In genomic region chr6:22716144-22716856, GRCm38 (mm10) we compare ENCODE assay signal across 15 mouse cellular contexts.
DNase-seq lines count a peak whose midpoint lies in the region; ATAC-seq and TF ChIP-seq lines count a peak whose summit lies in the region.
"Had no signal": no experiment of that assay in that cellular context is flagged by ENCODE, and none has a peak within 500 bp of the region (broad histone marks: within the 10 kb centered on the region; RNA-seq: fewer than 3 reads in every experiment).

No protein-coding gene starts in this region.

- H3K4me2 ChIP-seq in hindbrain, embryonic 11.5 days (replicated peaks; ENCODE audit: low read depth, low read length): no peak overlapping the region
- 0 out of 2 replicates have a peak overlapping the region, but pooled peaks have one; percentile 0 for H3K4me2 ChIP-seq in hindbrain, embryonic 13.5 days
- H3K4me2 ChIP-seq in midbrain, postnatal 0 days (ENCODE audit: low read depth, low read length, poor library complexity, severe bottlenecking): peak overlapping the region; percentile 1; the same call in 1 of the 2 replicates
- H3K4me2 ChIP-seq: heart, embryonic 13.5 days; kidney, embryonic 15.5 days; lung, embryonic 15.5 days; neural tube, embryonic 12.5 days had no signal

- no peaks in the 10 kb centered on the region for H3K27me3 ChIP-seq in hindbrain, embryonic 11.5 days (ENCODE audit: control insufficient read depth, insufficient read depth, low read length)
- no peaks in the 10 kb centered on the region for H3K27me3 ChIP-seq in hindbrain, embryonic 10.5 days (ENCODE audit: insufficient read depth, poor library complexity, severe bottlenecking)
- H3K27me3 ChIP-seq in hindbrain, embryonic 13.5 days: no peaks in the 10 kb centered on the region
- H3K27me3 ChIP-seq in midbrain, postnatal 0 days (ENCODE audit: insufficient read depth, low read length): no peaks in the 10 kb centered on the region
- H3K27me3 ChIP-seq: heart, embryonic 13.5 days; kidney, embryonic 15.5 days; lung, embryonic 15.5 days; neural tube, embryonic 12.5 days had no signal

- H3K4me3 ChIP-seq in hindbrain, embryonic 11.5 days (ENCODE audit: low read depth, low read length): no peak overlapping the region
- no peak overlapping the region for H3K4me3 ChIP-seq in hindbrain, embryonic 10.5 days
- H3K4me3 ChIP-seq in hindbrain, embryonic 13.5 days: no peak overlapping the region
- H3K4me3 ChIP-seq in midbrain, postnatal 0 days (ENCODE audit: low read depth, low read length): no peak overlapping the region
- H3K4me3 ChIP-seq: heart, embryonic 13.5 days; kidney, embryonic 15.5 days; lung, embryonic 15.5 days; neural tube, embryonic 12.5 days had no signal

- H3K27ac ChIP-seq in hindbrain, embryonic 11.5 days (ENCODE audit: low read depth, low read length): no peak overlapping the region
- H3K27ac ChIP-seq in hindbrain, embryonic 10.5 days: no peak overlapping the region
- peak overlapping the region; percentile 36 for H3K27ac ChIP-seq in hindbrain, embryonic 13.5 days
- peak overlapping the region; percentile 52; the same call in 1 of the 2 replicates for H3K27ac ChIP-seq in midbrain, postnatal 0 days (ENCODE audit: low read depth, low read length)
- H3K27ac ChIP-seq: heart, embryonic 13.5 days; kidney, embryonic 15.5 days; lung, embryonic 15.5 days; neural tube, embryonic 12.5 days had no signal

- H3K4me1 ChIP-seq in hindbrain, embryonic 11.5 days (replicated peaks; ENCODE audit: control insufficient read depth, insufficient read depth, low read length): no peaks in the 10 kb centered on the region
- peaks cover 9% of the 10 kb centered on the region; the same call in 1 of the 2 replicates for H3K4me1 ChIP-seq in hindbrain, embryonic 10.5 days (replicated peaks)
- peaks cover 8% of the 10 kb centered on the region for H3K4me1 ChIP-seq in hindbrain, embryonic 13.5 days (replicated peaks)
- H3K4me1 ChIP-seq in midbrain, postnatal 0 days (ENCODE audit: insufficient read depth, low read length): peaks cover 3% of the 10 kb centered on the region; the same call in 1 of the 2 replicates
- H3K4me1 ChIP-seq: heart, embryonic 13.5 days; kidney, embryonic 15.5 days; lung, embryonic 15.5 days had no signal

- H3K36me3 ChIP-seq in hindbrain, embryonic 11.5 days (ENCODE audit: control insufficient read depth, insufficient read depth, low read length): no peaks in the 10 kb centered on the region
- H3K36me3 ChIP-seq in hindbrain, embryonic 10.5 days: no peaks in the 10 kb centered on the region
- no peaks in the 10 kb centered on the region for H3K36me3 ChIP-seq in hindbrain, embryonic 13.5 days
- H3K36me3 ChIP-seq in midbrain, postnatal 0 days (ENCODE audit: insufficient read depth, low read length): no peaks in the 10 kb centered on the region
- H3K36me3 ChIP-seq: heart, embryonic 13.5 days; kidney, embryonic 15.5 days; lung, embryonic 15.5 days; neural tube, embryonic 12.5 days had no signal

- TF ChIP-seq CTCF in midbrain, postnatal 0 days (IDR thresholded peaks at IDR 0.05): no peak

- 0 out of 2 replicates have a peak, but pooled peaks have one; percentile 35 for ATAC-seq in hindbrain, embryonic 11.5 days (ENCODE audit: low FRiP score)
- peak; percentile 69; the same call in 1 of the 2 replicates for ATAC-seq in hindbrain, embryonic 13.5 days (ENCODE audit: low FRiP score)
- ATAC-seq in midbrain, postnatal 0 days (ENCODE audit: low FRiP score): peak; percentile 74; the same call in 1 of the 2 replicates

- WGBS in hindbrain, embryonic 11.5 days: 64% methylated on average over 7 of the region's 7 CpGs
- 62% methylated on average over 7 of the region's 7 CpGs for WGBS in hindbrain, embryonic 10.5 days
- 51% methylated on average over 7 of the region's 7 CpGs for WGBS in hindbrain, embryonic 13.5 days
- WGBS in midbrain, postnatal 0 days: 33% methylated on average over 7 of the region's 7 CpGs

- no peak for DNase-seq in hindbrain, embryonic 11.5 days (ENCODE audit: low spot score)
- DNase-seq in hindbrain, embryonic 10.5 days (ENCODE audit: low spot score): no peak
- DNase-seq in embryo, embryonic 11 days: peak; percentile 19
- DNase-seq in midbrain, postnatal 0 days (ENCODE audit: low spot score): peak; percentile 62
- no peak for DNase-seq in cerebellum, postnatal 10 days
- no peak for DNase-seq in thymus, postnatal 10 days (ENCODE audit: low spot score in 2 of 2)
- no peak for DNase-seq in adrenal gland, postnatal 36 days
- DNase-seq: adrenal gland, postnatal 10 days; gastrocnemius, postnatal 14 days; thymus, postnatal 25 days had no signal

- no peak overlapping the region for H3K9ac ChIP-seq in hindbrain, embryonic 11.5 days (ENCODE audit: low read depth, low read length)
- no peak overlapping the region for H3K9ac ChIP-seq in hindbrain, embryonic 13.5 days
- H3K9ac ChIP-seq in midbrain, postnatal 0 days (replicated peaks; ENCODE audit: low read length, poor library complexity, severe bottlenecking): no peak overlapping the region
- H3K9ac ChIP-seq: heart, embryonic 13.5 days; kidney, embryonic 15.5 days; lung, embryonic 15.5 days; neural tube, embryonic 12.5 days had no signal

- H3K9me3 ChIP-seq in hindbrain, embryonic 11.5 days (ENCODE audit: control insufficient read depth, low read length): no peaks in the 10 kb centered on the region
- no peaks in the 10 kb centered on the region for H3K9me3 ChIP-seq in hindbrain, embryonic 10.5 days
- no peaks in the 10 kb centered on the region for H3K9me3 ChIP-seq in hindbrain, embryonic 13.5 days
- H3K9me3 ChIP-seq in midbrain, postnatal 0 days (ENCODE audit: low read length): no peaks in the 10 kb centered on the region
- H3K9me3 ChIP-seq: heart, embryonic 13.5 days; kidney, embryonic 15.5 days; lung, embryonic 15.5 days; neural tube, embryonic 12.5 days had no signal

Comparison
In these comparisons a context has a peak if more than half of its experiments do, and no peak if none do; other contexts are left out.
1. H3K27ac ChIP-seq: peak in hindbrain, embryonic 13.5 days (single experiment) and midbrain, postnatal 0 days (single experiment); none in hindbrain, embryonic 11.5 days (single experiment) and hindbrain, embryonic 10.5 days (single experiment).
2. DNase-seq: peak in embryo, embryonic 11 days (single experiment) and midbrain, postnatal 0 days (single experiment); none in hindbrain, embryonic 11.5 days (single experiment), hindbrain, embryonic 10.5 days (single experiment), cerebellum, postnatal 10 days (0 of 2), thymus, postnatal 10 days (0 of 2) and adrenal gland, postnatal 36 days (0 of 2).
3. Peak in every context shown above with its lines, with median percentiles within 50 percentile points of each other: ATAC-seq.